Mouse (Mus musculus) naive thymus-derived CD4-positive, alpha-beta T cell, adult 2 months (primary cell): ENCODE data around the gene Hoxb6.
A peak's percentile ranks its signal among the peaks of the same experiment; 100 is the strongest.

ENCODE experiments used
- DNase-seq: peaks from one replicate; pipeline ENCODE4 v3.0.0-alpha.2; 2011; ENCODE audit warnings: low read depth

Gene Hoxb6

DNA sequence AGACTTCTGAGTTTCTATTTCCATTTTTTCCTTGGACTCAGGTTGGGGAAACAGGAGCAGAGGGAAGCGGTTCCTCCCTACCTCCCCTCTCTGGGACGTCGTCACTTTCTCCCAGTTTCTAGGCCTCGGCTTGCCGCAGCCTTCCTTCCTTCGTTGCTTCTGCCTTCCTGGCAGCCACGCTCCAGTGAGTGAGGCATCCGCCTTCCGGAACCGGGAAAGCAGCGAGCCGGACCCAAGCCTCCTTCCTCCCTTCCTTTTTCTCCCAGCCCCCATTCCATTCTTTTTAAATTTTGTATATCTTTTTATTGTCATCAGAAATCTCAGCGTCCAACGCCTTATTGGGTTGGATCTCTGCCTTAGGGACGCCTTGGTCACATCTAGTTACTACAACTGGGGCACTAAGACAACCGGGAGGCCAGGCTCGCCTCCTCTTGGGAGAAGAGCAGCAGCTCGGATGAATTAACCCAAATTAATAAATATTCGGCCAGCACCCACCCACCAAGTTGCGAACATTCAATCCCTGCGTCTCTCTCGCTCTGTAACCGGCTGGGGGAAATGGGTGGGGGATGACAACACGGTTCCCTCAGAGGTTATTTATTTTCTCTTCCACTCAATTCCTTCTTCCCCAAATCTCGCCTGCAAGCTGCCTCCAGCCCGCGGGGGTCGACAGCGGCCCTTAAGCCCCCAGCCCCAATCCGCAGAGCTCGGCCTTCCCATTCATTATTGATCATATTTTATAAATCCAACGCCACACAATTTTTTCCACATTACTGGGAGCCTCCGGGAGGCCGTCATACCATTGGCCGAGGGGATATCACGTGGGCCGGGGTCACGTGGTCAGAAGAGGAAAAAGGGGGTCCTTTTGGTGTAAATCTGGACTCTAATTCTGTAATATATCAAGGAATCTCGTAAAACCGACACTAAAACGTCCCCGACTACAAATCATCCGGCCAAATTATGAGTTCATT, 6.2 kb upstream of the Hoxb6 start, which contains the start of gene Hoxb7:
Gene Hoxb7 (plus strand): TSS at position 853 of the 968 bp plus-strand sequence.
- no peak for DNase-seq

DNA sequence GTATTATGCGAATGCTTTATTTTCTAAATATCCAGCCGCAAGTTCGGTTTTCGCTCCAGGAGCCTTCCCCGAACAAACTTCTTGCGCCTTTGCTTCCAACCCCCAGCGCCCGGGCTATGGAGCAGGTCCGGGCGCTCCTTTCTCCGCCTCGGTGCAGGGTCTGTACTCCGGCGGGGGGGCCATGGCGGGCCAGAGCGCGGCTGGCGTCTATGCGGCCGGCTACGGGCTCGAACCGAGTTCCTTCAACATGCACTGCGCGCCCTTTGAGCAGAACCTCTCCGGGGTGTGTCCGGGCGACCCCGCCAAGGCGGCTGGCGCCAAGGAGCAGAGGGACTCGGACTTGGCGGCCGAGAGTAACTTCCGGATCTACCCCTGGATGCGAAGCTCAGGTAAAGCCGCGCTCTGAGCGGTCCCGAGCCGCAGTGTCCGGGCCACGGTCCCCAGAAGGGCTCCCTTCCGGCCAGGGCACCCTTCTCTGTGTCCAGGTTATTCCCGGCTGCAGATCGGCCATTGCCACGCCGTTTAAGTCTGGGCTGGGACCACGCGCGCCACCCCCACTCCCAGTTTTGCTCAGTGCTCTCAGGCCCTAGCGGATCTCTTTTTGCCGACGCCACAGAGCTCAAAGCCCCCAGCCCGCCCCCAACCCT, 5.4 kb upstream of the Hoxb6 start:
- no peak for DNase-seq

DNA sequence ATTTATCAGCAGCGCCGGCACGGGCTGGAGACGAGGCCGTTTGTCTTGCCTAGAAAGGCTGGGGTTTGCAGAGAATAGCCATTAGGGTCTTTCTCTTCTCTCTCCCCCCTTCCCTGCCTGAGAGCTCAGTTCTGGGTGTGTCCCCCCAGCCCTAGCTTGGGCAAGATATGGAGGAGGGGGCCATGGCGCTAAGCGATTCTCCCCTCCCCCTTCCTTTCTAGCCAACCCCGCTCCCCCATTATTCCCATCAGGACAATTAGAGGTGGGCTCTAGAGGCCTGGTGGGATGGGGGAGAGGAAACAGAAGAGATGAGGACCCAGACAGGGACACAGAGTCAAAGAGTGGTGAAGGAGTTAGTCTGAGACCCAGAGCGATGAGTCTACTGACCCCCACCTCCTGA, 4.9 kb upstream of the Hoxb6 start:
- DNase-seq, result no peak

DNA sequence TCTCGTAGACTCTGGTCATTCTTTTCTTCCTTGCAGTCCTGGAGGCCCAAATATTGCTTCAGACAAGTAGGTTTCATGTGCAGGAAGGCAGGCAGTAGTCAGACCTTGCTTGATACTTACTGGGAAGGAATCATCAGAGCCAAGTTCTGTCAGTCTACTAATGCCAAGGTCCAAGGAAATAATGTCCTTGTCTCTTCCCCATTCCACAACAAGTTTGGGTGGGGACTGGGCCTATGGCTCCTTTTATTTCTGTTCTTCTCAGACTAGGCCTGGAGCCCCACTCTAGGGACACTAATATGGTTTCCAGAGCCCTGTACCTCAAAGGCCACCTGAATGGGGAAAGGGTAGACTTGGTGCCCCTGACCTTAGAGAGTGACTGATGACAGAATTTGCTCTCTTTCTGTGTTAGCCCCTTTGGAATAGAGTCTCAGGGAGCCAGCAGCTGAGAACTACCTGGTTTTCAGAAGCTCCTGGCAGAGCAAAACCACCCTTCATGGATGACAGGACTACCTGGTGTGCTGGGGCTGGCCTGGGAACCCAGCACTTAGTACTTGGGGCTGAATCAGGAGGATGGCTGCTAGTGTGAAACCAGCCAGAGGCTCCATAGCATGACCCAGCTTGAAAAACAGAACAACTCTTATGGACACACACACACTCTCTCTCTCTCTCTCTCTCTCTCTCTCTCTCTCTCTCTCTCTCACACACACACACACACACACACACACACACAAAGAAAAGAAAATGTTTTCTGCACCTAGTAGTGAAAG, 3.6 kb upstream of the Hoxb6 start:
- DNase-seq, result no peak

DNA sequence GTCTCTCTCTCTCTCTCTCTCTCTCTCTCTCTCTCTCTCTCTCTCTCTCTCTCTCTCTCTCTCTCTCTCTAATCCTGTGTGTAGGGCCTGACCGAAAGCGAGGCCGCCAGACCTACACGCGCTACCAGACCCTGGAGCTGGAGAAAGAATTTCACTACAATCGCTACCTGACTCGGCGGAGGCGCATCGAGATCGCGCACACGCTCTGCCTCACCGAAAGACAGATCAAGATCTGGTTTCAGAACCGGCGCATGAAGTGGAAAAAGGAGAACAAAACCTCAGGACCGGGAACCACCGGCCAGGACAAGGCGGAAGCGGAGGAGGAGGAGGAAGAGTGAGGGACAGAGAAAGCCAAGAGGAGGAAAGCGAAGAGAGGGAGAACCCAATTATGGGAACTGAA, 3.0 kb upstream of the Hoxb6 start:
- no peak for DNase-seq

DNA sequence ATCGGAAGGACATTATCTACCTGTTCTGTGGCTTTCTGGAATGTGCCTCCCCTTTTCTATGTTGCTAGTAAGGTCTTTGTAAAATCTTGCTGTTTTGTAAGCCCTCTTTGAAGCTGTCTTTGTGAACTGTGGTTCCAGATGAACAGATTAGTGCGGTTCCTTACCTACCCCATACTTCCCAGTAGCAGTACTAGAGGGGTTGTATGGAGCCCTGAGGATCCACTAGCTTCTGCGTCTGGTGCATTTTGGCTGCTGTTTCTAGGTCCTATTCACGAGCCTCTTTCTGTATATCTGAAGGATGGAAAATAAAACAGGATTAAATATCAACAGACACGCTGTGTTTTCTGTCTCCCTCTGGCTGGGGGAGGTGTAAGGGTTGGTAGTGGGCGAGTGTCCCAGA, 2.4 kb upstream of the Hoxb6 start:
- DNase-seq, result no peak

DNA sequence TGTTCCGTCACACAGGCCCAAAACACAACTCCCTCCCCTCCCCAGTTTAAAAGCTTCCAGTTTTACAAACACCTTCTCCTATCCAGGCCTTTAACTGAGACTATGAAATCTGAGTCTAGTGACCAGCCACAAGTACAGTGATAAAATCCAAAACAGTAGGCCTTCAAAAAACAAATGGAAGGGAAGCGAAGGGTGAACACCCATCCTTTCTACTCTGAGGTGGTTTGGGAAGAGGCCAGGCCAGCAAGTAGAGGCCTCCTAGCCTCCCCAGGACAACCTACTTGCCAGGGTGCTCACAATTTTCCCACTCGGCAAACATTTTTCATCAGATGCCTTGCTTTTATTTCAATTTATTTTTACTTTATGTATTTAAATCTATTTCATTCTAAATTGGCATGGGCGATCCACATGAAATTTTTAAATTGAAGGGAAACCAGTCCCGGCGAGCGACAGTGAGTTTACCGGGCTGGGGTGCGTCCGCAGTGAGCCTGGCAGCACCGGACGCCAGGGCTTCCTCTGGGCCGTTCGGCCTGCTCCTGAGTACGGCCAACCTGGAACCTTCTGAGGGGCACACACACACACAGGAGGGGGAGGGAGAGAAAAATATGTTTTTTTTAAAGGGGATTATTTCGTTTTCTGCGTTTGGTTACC, 1.4 kb upstream of the Hoxb6 start:
- DNase-seq, result no peak

DNA sequence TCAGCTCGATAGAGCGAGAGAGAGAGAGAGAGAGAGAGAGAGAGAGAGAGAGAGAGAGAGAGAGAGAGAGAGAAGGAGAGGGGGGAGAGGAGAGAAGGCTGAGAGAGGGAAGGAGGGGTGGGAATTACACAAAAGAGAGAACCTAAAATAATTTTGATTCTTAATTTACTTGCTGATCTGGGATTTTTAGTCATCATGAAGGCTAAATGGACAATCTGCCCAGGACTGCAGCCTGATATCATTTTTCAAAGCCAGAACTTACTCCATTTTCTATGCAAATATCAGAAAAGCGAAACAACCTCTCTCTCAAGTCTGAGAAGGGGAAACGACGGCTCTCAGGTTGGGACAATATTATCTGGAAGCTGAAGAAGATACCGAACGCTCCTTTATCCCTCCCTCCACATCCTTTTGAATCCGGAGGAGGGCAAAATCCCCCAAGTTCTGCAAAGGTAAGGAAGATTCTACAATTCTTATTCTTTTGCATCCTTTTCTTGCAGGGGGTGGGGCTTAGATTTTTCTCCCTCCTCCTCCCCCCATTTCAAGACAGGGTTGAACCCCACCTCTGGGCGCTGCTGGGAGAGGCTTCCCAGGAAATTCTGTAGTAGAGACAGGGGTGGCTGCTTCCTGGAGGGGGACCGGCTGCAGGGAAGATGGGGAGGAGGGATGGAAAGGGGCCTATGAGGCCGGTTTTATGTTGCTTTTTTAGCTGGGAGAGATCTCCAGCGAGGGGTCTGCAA, 457 bp downstream of the Hoxb6 start:
- no peak for DNase-seq

DNA sequence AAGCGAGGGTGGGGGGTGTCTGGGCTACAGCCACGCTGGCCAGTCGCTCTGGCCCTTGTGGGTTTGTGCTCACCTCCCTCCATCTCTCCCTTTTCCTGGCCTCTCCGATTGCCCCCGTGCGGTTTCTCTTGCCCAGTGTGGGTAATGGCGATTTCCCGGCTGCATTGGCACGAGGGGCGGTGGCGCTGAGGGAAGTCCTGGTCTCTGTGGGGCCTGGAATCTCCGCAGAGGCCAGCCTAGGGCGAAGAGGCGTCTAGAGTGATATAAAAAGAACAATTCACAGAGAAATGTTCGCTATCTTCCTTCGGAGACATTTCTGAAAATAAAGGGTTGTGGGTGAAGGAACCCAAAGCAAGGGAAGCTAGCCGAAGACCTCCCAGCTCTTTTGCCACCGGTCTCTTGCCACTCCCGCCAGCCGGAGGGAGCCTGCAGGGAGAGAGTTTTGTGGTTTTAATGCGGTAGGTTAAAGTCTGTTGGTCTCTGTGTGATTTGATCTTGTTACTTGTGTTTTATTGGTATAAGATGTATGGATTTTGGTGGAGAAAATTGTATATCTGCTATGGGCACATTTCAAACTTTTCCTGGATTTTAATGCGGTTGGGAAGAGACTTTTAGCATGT, 1.1 kb downstream of the Hoxb6 start:
- no peak for DNase-seq

DNA sequence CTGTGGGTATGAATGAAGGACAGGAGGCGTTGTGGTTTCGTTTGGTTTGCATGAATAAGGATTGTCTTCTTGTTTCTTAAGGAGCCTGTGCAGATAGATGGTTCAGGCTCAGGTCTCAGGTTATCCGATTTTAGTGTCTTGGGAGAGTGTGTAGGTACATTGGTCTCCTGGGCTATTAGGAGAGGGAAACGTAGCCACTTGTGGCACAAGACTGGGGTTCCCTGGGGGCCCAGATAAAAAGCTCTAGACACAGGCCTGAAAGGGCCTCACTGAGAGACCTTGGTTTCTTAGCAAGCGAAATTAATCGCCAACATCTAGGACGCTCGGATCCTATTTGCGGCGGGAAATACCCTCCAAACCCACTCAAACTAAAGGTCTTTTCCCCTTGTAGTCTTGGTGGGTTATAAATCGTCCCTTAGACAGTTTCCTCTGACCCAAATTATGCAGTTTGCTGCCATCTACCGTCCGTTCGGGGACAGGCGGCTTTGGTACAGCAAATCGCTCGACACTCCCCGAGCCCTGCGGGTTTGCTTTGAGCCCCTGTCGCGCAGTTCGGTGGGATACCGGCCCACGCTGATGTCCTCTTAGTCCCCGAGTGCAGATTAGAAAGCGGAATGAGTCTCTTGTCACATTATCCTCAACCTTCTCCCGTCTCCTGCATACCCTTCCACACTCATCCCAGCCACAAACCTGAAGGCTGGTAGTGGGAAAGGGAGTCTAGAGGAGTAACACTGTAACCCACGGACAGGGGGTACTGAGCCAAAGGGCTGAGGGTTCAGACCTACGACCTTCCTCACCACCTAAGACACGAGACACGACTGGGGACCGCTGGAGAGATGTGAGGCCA, 2.2 kb downstream of the Hoxb6 start:
- peak; percentile 89 for DNase-seq

DNA sequence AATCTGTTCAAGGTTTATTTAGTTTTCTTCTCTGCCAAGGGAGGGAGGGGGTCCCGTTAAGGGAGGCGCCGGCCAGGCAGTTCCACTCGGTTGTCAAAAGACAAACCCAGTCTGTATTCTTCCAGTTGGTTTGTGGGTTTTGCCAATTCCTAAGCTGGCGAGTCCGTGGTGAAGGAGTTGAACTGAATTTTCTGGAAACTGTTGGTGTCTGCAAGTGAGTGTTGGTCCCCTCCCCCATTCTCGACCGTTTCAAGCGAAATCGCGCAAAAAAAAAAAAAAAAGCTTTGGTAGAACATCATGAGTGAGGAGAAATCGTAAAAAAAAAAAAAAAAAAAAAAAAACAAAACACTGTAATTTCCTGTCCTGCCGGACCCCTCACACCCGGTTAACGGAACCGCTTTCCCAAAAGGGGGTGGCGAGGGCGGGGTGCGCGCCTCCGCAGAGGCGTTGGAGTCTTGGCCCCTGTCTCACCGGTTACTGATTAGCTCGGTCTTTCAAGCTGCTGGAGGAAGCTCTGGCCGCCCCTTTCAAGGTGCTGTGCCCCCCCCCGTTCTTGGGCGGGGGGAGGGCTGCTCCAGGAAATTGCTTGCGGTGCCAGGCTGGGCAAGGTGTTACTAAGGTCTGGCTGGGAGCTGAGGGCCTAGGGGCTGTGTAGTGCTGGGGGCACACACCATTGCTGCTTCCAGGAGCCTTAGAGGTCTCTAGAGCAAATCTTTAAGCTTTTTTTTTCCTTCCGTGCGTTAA, 3.0 kb downstream of the Hoxb6 start:
- no peak for DNase-seq

DNA sequence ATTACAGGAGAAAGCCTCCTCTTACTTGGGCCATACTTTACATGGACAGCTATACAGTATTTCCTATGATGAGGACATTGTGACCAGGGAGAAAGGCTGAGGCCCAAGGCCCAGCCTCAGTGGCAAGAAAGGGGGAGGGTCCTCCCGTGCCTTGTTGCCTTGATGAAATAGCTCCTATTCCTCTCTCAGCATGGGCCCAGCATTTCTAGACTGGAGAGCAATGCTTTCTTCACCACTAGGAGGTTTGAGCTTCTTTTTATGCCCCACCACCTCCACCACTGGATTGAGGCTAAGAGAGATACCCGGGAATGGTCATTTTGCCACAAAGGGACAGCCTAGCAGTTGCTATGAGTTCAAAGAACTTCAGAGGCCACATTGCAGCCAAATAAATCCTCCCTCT, 4.7 kb downstream of the Hoxb6 start:
- no peak for DNase-seq

DNA sequence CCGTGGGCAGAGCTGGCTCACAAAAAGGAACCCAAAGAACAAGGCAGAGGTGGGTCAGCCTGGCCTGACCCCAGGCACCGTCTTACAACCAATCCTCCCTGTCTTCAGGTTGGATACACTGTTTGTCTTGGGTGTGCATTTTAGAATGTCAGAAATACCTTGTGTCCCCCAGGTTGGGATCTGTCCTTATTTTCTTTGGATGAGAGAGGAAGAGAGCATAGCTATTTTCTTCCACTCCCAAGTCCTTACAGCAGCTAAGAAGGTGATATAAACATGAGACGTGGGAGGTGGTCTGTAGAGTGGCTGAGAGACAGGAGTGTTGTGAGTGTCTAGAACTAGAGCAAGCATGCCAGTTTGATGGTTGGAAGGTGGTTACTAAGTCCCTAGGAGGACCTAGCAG, 5.2 kb downstream of the Hoxb6 start:
- DNase-seq, result no peak

DNA sequence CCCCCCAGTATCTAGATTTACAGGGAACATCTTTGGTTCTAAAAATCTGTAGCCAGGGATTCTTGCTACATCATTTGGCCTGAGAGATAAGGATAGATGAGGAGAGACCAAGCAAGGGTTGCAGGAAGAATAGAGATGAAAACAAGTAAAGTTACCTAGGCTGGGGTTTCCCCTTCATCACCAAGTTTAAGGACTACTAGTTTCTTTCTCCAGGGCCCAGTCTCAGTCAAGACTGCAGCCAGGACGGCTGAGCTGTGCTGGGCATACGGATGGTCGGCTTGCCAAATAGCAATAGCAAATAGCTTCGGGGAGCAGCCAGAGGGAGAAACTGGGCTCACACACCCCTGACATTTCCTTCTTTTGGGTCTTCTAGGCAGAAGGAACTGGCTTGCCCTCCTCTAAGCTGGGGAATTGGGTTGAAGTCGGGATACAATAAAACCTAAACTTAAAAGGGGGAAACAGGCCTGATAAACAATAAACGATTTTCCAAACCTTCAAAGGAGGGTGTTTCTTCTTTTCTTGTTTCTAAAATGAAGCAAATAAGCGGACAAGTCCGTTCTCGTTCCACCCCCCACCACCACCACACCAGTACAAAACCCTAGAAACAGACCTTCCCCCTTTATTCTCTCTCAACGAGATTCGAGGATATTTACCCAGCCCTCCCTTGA, 5.8 kb downstream of the Hoxb6 start:
- no peak for DNase-seq

DNA sequence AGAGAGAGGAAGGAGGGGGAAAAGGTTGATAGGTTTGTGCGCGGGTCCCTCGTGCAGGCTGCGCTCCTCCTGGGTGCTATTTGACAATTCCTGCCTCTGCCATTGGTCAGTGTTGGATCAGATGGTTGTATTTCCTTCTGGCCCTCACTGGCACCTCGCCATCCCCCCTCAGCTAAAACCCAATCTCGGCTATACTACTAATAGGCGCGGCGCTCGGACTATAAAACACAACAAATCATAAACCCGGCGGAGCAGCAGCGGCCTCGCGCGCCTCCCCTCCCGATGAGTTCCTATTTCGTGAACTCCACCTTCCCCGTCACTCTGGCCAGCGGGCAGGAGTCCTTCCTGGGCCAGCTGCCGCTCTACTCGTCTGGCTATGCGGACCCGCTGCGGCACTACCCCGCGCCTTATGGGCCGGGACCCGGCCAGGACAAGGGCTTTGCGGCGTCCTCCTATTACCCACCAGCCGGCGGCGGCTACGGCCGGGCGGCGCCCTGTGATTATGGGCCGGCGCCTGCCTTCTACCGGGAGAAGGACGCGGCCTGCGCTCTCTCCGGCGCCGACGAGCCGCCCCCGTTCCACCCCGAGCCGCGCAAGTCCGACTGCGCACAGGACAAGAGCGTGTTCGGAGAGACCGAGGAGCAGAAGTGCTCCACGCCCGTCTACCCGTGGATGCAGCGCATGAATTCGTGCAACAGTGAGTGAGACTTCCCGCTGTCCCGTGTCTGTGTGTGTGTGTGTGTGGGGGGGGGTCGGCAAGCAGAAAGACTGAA, 6.8 kb downstream of the Hoxb6 start:
- no peak for DNase-seq

DNA sequence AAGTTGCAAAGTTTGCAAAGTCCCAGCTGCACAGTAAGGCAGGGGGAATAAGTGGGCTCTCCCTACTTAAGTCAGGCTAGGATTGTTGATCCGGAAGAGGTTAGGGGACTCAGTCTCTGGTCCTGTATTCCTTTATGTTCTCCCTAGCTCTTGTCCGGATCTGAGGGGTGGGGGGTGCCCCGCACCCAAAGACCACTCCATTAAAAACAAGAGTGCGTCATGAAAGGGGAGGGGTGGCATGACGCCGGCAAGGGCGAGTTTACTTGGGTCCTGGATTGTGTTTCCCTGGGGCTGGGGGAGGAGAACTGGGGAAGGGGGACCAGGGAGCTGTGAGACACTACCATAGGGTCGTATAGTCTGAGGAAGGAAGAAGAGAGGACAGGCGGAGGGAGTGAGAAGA, 7.5 kb downstream of the Hoxb6 start:
- DNase-seq, result no peak

DNA sequence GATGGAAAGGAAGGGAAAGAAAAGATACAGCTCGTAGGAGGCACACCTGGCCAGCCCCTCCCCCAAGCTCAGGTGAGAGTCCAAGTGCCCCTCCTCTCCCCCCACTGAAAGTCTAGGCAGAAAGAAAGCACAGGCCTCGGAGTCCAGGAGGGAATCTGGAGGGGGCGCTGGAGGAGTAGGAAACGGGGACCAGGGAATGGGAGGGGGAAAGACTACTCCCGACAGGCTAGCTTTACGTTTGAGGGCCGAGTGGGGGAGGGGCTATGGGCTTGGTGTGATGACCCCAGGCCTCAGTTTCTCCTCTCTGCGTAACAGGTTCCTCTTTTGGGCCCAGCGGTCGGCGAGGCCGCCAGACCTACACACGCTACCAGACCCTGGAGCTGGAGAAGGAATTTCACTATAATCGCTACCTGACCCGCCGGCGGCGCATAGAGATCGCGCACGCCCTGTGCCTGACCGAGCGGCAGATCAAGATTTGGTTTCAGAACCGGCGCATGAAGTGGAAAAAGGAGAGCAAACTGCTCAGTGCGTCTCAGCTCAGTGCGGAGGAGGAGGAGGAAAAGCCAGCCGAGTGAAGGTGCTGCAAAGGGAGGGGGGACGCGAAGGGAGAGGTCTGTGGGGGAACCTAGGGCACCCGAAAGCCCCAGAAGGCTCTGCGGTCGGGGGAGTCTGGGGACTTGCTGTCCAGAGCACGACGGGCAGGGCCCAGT, 8.2 kb downstream of the Hoxb6 start:
- DNase-seq, result no peak
